Mouse (Mus musculus) stomach, embryonic 15.5 days (tissue): Measurements from ENCODE around the gene Mup2. TPM values are rescaled to one million over a fixed set of nuclear protein-coding genes. Genes with fewer than 3 reads are reported as not detected.
"Not testable (repeated sequence)": the region's sequence is repeated elsewhere in the genome, so short reads cannot be mapped to it uniquely, and the experiment has no call there.

ENCODE experiments used
- ATAC-seq: fragments of 200-750 bp; cut with Nextera tagmentation; 2 replicates; pipeline ENCODE4 v1.8.0; 2017; ENCODE audit warnings: low read depth, moderate number of reproducible peaks, moderate TSS enrichment; ENCODE audit not compliant: insufficient read depth, low FRiP score
- H3K27ac ChIP-seq: fragments of 300-500 bp; sonication (generic); 2 replicates; pipeline ENCODE4 v1.5.1; 2015; ENCODE audit warnings: mild to moderate bottlenecking, inconsistent platforms
- H3K27me3 ChIP-seq: fragments of 300-500 bp; sonication (generic); replicated peaks from 2 replicates; pipeline ENCODE4 v1.6.1; 2015; ENCODE audit warnings: inconsistent platforms
- H3K36me3 ChIP-seq: fragments of 300-500 bp; sonication (generic); 2 replicates; pipeline ENCODE4 v1.6.1; 2015; ENCODE audit warnings: inconsistent platforms
- H3K4me1 ChIP-seq: fragments of 300-500 bp; sonication (generic); 2 replicates; pipeline ENCODE4 v1.6.1; 2015; ENCODE audit warnings: inconsistent platforms
- H3K4me2 ChIP-seq: fragments of 300-500 bp; sonication (generic); 2 replicates; pipeline ENCODE4 v1.6.1; 2015; ENCODE audit warnings: mild to moderate bottlenecking, inconsistent platforms
- H3K4me3 ChIP-seq: fragments of 300-500 bp; sonication (generic); replicated peaks from 2 replicates; pipeline ENCODE4 v1.5.1; 2015; ENCODE audit warnings: inconsistent platforms
- H3K9ac ChIP-seq: fragments of 300-500 bp; sonication (generic); 2 replicates; pipeline ENCODE4 v1.6.1; 2015; ENCODE audit warnings: inconsistent platforms
- H3K9me3 ChIP-seq: fragments of 300-500 bp; sonication (generic); 2 replicates; pipeline ENCODE4 v1.6.1; 2016; ENCODE audit warnings: inconsistent platforms
- polyA plus RNA-seq: library from polyadenylated mRNA; unstranded; fragments of >200 nt; fragmentation: Nextera tagmentation; extraction: Ambion mirVana; gene quantifications from 2 replicates; pipeline ENCODE4 v1.2.1, GENCODE M21; 2015

Mup2 gene
- polyA plus RNA-seq: not detected in 2 replicates

GRCm38 (mm10) chr4:60154189-60154588, at the start of gene Mup2:
Gene Mup2 (minus strand): TSS chr4:60154289.
- H3K27ac ChIP-seq, H3K36me3 ChIP-seq, H3K4me1 ChIP-seq, H3K4me2 ChIP-seq, H3K4me3 ChIP-seq, H3K27me3 ChIP-seq, H3K9me3 ChIP-seq, ATAC-seq, H3K9ac ChIP-seq: not testable (repeated sequence)

Other genes starting within 250 kb of the Mup2 start
- 0.10 TPM in 1 of 2 replicates, not detected in the other for gene Slc46a2, start 239.2 kb downstream of the Mup2 start, polyA plus RNA-seq
- gene Mup4, start 193.6 kb downstream of the Mup2 start, polyA plus RNA-seq: not detected in 2 replicates
- not detected in 2 replicates for gene Mup6, start 190.0 kb downstream of the Mup2 start, polyA plus RNA-seq
- gene Mup7, start 83.8 kb downstream of the Mup2 start, polyA plus RNA-seq: not detected in 2 replicates
- not detected in 2 replicates for gene Mup8, start 68.3 kb upstream of the Mup2 start, polyA plus RNA-seq